Mouse (Mus musculus) urinary bladder, adult 2 months (tissue): ENCODE data around the gene Dnah8. TPM values are rescaled to one million over a fixed set of nuclear protein-coding genes. Genes with fewer than 3 reads are reported as not detected.

Source experiments
- DNase-seq: peaks from one replicate; pipeline ENCODE4 v3.0.0; 2022; ENCODE audit warnings: low spot score
- polyA plus RNA-seq: library from polyadenylated mRNA; depleted of rRNA; stranded (reverse); fragments of >200 nt; gene quantifications from 2 replicates; pipeline ENCODE4 v1.2.3, GENCODE M21; 2012

Gene Dnah8
- polyA plus RNA-seq, 1 experiment, result 0.78 TPM

DNA sequence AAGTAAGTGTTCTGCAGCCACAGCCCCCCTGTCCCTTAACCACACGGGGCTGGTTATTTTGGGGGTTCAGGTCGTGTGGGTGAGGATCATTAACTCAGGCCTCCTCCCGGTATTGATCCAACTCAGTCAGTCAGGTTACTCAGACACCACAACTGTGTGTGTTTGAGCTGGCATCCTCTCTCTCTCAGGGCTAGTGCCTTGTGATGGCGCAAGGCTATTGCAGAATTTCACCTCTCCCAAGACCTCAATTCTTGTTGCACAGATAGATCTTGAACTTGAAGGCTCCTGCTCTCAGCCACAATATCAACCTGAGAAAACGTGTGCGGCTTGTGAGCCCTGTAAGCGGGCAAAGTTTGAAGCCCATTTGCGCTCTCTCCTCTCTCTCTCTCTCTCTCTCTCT is 38.0 kb downstream of the Dnah8 start:
- no peak for DNase-seq

- DNase-seq, result no peak
Observed at GRCm38 (mm10) chr17:30663170-30663569, 39.0 kb downstream of the Dnah8 start.

- no peak for DNase-seq
Observed at GRCm38 (mm10) chr17:30664856-30665255, 40.7 kb downstream of the Dnah8 start.

DNA sequence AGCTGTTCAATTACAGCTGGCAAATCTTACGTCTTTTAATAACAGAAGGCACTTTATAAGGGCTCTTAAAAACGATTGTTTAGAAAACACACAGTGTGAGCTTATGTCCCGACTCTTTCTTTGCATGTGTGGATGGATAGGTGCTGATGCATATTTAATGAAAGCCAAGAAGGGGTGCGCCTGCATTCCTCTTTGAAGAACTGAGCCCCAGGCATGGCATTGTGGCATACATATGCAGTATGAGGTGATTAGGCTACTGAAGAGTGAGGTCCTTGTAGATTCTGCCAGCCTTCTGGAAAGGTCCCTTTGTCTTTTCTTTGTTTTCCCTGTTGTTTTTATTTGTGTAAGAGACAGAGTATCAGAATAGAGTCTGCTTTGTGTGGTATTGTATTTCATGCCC is 48.4 kb downstream of the Dnah8 start:
- DNase-seq, result no peak

DNA sequence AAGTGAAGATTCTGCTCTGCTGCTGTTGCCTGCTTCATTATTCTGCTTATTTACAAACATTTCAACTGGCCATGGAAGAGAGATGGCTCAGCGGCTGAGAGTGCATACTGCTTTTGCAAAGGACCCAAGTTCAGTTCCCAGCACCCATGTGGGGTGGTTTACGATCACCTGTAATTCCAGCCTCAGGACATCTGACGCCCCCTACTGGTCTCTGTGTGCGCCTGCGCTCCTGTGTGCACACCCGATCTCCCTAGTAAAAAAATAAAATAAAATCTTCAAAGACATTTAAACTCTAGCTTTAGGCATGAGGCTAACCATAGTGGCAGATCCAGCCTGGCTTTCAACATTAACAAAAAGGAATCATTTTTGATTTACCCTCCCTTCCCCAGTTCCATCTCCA is 48.9 kb downstream of the Dnah8 start:
- DNase-seq, result no peak

- DNase-seq, result no peak
Observed at GRCm38 (mm10) chr17:30675021-30675740, 51.0 kb downstream of the Dnah8 start.

DNA sequence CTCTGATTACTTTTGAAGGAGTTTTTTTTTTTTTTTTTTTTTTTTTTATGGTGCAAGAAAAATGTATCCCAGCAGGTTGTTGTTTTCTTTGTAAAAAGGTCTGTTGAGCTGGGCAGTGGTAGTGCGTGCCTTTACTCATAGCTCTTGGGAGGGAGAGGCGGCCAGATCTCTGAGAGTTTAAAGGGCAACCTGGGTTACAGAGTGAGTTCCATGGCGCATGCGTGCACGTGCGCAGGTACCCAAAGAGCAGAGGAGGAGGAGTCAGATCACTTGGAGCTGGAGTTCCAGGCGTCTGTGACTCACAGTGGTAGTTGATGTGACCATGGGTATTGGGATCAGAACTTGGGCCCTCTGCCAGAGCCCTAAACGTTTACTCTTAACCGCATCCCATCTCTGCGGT is 54.4 kb downstream of the Dnah8 start:
- DNase-seq, result no peak

GRCm38 (mm10) chr17:30679612-30680011 is 55.5 kb downstream of the Dnah8 start:
- DNase-seq, result no peak

- peak; percentile 45 for DNase-seq
Observed at GRCm38 (mm10) chr17:30681604-30682003, 57.5 kb downstream of the Dnah8 start.

DNA sequence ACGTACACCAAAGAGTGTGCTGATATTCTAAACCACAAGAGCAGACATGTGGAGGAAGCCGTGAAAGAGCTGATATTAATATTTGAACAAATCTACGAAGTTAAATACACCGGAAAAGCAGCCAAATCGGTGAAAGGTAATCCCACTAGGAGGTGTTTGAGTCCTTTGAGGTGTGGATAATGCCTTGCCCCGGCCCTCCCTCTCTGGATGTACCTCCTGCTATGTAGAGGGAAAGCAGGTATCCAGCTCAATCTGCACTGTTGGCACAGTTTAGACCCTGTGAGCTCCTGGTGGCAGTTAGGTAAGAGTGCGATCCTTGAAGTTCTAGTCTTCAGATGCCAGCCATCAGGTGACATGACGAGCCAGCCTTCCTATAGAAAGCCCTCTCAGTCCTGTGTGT is 66.0 kb downstream of the Dnah8 start:
- no peak for DNase-seq

- no peak for DNase-seq
Observed at GRCm38 (mm10) chr17:30691481-30691880, 67.3 kb downstream of the Dnah8 start.

- no peak for DNase-seq
Observed at GRCm38 (mm10) chr17:30694281-30694680, 70.1 kb downstream of the Dnah8 start.

- no peak for DNase-seq
Observed at GRCm38 (mm10) chr17:30714732-30715131, 90.6 kb downstream of the Dnah8 start.

DNA sequence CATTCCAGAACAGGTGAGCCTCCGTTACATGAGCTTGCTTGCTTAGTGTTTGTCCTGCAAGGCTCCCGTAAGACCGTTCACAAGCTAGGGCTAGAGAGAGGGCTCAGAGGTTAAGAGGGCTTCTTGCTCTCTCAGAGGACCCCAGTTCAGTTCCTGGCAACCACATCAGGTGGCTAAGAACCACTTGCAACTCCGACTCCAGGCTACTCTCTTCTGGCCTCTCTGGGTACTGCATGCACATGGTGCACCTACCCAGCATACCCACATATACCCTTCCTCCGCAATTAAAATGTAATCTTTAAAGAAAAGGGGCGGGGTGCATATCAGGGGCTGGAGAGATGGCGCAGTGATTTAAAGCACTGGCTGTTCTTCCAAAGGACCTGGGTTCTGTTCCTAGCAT is 94.0 kb downstream of the Dnah8 start:
- no peak for DNase-seq

DNA sequence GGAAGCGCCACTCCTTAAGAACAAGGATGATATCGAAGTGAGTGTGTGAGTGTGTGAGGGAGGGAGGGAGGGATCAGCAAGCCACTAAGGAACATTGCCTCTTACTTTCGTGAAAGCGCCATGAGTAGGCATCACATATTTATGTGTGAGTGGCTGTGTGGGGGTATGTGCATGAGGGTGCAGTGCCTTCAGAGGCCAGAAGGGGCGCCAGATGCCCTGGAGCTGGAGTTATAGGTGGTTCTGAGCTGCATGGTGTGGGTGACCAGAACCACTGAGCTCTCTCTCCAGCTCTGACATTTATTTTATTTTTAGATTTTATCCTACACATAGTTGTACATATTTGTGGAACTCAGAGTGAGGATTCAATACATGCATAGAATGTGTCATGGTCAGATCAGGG is 94.9 kb downstream of the Dnah8 start:
- DNase-seq, result no peak

DNA sequence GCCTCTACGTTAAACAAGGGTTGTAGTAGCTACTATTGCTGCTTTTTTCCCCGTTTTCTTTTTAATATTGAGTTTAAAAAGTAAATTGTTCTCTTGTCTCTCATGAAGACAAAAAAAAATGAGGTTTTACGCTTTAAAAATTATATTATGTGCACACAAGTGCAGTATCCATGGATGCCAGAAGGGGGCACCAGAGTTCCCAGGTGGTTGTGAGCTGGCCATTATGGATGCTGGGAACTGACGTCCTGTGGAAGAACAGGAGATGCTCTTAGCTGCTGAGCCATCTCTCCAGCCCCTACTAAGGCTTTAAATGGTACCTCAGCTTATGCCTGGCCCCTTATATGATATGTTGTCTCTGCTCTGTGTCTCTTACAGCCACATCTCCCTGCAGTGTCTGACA is 103.6 kb downstream of the Dnah8 start:
- no peak for DNase-seq

DNA sequence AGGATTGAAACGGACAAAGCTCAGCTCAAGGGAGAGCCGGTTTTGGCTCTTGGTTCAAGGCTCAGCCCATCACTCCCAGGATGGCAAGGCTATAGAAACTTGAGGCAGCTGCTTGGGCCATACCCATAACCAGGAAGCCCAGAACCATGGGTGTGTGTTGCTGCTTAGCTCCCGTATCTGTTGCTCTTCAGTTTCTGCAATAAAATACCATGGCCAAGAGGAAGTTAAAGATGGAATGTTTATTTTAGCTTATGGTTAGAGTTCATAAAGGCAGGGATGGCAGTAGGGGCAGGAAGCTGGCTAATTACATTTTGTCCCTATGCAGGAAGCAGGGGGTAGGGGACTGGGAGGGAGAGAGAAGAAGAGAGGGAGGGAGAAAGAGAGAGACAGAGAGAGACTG is 108.6 kb downstream of the Dnah8 start:
- no peak for DNase-seq

- DNase-seq, result no peak
Observed at GRCm38 (mm10) chr17:30734770-30735169, 110.6 kb downstream of the Dnah8 start.

GRCm38 (mm10) chr17:30735454-30735853 is 111.3 kb downstream of the Dnah8 start:
- DNase-seq, result no peak

- DNase-seq, result no peak
Observed at GRCm38 (mm10) chr17:30737797-30738196, 113.6 kb downstream of the Dnah8 start.

DNA sequence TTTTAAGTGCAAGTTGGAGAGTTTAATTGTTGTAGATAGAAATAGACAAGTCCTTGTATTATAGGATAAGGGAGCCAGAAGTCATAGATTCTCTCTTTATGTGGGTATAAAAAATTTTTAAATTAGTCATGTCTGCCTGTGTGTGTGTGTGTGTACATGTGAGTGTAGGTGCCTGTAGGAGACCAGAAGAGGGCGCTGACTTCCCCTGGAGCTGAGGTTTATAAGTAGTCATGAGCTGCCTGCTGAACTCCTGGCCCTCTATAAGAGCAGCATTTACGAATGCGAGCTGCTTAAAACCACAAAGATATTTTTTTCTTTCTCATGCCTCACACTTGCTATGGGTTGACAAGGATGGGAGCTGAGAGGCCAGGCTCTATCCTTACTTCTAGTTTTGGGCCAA is 115.6 kb downstream of the Dnah8 start:
- no peak for DNase-seq

GRCm38 (mm10) chr17:30743947-30744346 is 119.8 kb downstream of the Dnah8 start:
- no peak for DNase-seq

- no peak for DNase-seq
Observed at GRCm38 (mm10) chr17:30746056-30747024, 122.2 kb downstream of the Dnah8 start.
